Mouse (Mus musculus) retina, postnatal 1 day (tissue): Measurements from ENCODE around the gene Gnb1l.

ENCODE experiments used
- DNase-seq: peaks from one replicate; pipeline ENCODE4 v3.0.0-alpha.2; 2012

Gene Gnb1l

DNA sequence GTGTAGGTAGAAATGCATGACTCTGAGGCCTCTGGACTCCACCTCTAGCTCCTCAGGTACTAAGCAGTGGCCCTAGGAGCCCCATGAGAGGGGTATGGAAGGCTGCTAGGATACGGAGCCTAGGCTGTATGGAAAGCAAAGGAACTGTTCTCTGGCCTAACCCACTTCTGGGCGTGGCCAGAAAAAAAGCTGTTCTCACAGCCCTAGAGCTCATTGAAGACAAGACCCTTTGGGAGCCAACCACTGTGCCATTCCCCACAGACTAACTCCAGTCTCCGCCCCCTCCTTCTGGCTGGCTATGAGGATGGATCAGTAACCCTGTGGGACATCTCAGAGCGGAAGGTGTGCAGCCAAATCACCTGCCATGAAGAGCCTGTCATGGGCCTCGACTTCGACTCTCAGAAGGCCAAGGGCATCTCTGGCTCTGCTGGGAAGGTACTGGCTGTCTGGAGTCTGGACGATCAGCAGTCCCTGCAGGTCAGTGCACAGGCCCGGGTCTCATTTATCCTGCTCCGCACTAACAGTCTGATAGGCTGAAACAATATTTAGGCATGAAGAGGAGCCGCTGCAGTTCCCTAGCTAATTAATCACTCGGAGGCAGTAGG lies 53.7 kb downstream of the Gnb1l start:
- no peak for DNase-seq

DNA sequence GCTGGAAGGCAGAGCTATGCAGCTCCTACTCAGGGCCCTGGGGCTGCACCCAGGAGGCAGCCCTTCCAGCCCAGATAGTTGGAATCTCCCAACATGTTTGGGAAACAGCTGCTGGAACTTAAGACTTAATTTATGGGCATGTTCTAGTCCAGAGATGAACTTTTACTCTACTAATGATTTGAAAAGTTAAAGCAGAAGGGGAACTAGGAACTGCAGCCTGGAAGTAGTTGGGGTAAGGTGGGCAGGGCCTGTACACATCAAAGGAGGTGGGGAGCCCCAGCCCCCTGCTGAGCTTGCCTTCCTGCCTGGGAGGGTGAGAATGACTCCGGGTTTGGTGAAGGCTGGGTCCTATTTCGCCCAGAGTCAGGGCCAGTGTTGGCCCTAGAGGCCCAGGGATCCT lies 56.2 kb downstream of the Gnb1l start:
- no peak for DNase-seq

DNA sequence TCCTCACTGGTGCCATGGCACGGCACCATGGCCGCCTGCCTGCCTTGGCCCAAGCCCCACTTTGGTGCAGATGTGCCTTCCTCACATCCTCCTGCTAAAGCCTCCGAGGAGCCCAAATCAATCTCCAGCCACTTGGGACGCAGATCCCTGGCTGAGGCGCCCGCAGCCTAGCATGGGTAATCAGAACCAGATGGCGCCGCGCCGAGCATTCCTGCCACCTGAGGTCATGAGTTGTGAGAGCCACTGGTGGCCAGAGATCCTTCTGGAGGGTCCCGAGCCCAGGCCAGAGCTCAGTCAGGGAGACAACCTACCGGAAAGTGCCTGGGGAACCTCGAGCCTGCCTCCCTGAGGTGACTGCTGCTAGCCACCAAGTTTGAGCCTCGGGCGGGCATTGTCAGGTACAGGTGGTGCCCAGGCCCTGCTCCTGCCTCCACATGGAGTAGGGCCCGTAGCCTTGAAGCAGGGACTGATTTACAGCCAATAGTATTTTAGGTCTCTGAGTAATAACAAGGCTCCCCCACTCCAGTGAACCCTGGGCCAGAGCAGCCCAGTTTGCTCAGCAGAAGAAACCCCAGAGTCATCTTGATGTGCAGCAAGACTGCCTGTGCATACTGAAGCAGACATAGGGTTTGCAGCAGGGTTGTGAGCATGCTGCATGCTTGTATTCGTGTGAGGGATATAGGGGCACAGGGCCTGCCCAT lies 56.9 kb downstream of the Gnb1l start:
- DNase-seq, result no peak

DNA sequence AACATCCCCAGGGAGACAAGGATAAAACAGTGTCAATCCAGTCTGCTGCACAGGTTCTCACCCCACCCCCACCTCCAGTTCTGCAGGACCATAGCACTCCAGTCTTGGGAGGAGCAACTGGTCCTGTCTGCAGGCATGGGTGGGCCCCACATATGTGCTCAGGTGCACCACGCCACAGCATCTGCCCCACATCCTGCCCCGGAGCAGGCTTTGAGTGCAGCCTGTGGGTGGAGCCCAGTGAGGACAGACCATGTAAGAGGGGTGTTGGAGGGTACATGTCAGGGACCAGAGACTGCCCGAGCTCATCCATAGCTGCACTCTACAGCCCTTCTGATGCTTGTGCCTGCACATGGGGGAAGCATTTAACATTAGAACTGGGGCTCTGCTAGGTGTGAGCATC lies 57.9 kb downstream of the Gnb1l start:
- no peak for DNase-seq

DNA sequence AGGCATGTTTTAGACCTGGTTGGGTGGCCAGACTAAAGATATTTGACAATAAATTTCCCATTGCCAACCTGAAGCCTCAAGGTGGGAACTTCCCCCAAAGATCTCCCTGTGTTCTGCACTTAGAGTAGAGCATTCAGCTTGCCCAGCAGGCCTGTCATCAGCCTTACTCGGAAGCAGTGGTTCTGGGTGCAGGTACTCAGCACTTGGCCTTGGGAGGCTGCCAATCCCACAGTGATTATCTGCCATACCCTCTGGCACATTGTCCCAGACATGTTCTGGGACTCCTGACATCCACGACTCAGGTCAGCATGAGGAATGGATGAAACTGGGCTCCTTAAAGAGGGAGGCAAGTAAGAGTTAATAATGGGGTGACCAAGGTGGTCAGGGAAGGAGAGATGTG lies 66.0 kb downstream of the Gnb1l start:
- no peak for DNase-seq

DNA sequence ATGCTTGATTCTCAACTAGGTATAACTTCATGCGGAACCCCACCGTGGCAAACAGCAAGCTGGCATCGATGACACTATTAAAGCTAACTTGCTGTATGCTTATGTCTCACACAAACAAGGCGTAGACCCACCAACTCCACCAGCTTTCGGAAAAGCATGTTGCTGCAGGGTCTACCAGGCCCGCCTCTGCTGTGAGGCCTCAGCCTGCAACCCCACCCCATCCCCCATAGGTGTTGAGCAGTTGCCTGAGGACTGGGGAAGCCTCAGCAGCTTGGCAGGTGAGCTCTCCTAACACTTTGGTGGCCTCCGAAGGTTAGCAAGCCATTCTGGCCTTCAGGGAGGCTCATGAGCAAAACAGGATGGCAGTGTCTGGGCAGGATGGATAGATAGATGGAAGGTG lies 70.1 kb downstream of the Gnb1l start:
- no peak for DNase-seq

DNA sequence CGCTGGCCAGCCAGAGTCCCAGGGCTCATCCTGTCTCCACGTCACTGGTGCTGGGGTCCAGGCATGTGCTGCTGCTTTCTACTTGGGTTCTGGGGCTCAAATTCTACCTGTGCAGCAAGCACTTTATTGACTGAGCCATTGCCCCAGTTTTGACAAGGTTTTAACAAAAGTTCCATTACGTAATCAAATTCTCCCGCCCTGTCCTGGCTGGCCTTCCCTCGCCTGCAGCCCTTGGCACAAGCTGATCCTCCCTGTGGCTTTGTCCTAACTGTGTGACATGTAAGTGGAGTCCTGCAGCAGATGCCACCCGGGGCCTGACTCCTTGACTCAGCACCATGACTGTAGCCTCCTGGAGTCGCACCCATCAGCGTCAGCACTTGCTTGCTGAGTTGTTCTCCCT lies 75.7 kb downstream of the Gnb1l start:
- DNase-seq, result no peak

DNA sequence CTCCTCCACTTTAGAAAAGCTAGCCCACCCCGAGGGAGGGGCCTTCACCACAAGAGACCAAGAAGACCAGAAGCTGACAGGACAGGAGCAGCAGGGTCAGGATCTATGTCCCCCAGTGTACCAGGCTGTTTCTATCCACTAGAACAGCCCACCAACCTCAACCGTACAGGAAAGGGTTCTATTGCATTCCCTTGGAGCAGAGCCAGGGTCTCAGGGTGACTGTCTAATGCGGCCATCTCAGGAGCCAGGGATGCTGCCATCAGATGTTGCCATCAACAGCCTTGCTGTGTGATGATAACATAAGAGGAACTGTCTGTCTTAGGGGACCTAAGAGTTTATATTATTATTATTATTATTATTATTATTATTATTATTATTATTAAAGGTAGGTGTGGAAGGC lies 78.6 kb downstream of the Gnb1l start:
- no peak for DNase-seq

DNA sequence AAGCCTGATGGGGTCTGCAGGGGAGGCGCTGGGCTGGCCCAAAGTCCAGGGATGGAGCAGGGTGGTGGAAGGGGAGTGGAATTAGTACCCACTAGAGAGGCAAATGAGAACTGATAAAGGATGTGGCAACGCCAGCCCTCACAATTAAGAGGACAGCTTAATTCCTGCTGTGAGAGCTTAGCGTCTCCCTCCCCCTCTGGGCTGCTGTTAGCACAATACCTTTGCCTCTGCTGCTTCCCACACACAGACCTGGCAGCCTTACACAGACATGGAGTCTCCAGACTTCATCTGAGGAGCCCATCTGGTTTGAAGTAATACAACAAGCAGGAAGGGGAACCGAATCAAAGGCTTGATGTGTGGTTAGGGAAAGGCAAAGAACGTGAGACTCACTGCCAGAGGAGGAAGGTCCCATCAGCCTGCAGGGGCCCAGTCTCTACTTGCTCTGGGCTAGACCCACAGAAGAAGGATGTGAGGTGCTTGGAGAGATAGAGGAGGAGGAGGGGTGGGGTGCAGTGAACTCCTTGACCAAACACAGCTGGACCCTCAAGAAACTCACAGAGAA lies 79.2 kb downstream of the Gnb1l start:
- DNase-seq, result peak; percentile 37

DNA sequence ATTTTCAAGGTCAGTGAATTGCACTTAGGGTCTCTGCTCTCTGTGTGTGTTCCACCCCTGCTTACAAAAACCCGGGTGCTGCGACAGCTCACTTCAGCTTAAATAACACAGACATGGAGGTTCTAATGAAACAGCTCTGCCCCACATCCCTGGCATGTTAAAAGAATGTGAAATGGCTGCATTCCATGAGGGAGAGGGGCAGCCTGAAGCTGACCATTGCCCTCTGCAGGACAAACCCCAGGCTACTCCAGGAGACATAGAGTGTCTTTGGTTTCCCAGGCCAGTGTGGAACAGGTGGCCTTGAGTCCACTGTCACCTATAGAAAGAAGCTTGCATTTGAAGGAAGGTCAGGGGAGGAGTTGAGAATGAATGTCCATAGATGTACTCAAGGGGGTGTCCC lies 81.9 kb downstream of the Gnb1l start:
- DNase-seq, result no peak

DNA sequence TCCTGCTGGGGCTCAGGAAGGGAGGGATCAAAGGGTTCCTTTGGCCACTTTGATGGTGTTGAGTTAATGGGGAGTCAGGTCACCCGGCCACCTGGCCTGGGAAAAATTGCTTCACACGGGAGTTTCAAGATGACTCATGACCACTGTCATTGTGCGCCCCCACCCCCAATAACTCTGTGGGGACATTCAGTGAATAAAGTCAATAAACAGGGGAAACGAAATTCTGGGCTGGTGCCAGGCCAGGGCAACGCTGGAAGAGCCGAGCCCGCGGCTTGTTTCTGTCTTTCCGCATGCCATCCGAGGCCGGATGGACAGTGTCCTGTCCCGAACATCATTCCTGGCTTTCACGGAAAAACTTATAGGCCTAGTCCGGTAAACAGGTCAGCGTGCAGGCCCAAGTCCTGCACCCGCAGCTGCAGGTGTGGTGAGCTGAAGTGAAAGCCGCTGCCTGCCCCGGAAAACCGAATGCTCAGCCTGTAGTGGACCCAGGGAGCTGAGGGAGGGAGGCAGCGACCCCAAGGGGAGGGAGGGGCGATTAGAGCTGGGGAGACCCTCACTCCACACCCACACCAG lies 82.6 kb downstream of the Gnb1l start:
- DNase-seq, result no peak

DNA sequence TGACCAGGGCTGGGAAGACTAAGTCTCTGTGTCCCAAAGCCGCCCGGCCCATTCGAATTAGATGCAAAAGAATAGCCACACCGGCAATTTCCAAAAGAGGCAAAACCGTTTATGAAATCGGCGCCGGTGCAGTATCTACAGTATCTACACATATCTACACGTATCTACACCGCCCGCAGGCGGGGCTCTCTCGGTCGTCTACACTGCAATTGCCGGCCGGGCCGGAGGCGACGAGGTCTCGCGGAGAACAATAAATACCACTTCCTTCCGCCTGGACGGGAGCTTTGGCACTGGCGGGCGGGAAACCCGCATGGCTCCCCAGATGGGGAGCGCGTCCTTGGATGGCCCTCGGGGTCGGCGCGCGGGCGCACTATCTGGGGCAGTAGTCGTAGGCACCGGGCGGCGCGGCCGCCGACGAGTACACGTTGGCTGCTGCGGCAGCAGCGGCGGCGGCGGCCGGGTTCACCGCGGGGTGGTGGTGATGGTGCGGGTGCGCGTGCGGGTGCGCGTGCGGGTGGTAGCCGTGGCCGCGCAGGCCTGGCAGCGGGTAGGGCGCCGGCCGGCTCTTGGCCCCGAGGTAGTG lies 83.2 kb downstream of the Gnb1l start:
- peak; percentile 66 for DNase-seq

DNA sequence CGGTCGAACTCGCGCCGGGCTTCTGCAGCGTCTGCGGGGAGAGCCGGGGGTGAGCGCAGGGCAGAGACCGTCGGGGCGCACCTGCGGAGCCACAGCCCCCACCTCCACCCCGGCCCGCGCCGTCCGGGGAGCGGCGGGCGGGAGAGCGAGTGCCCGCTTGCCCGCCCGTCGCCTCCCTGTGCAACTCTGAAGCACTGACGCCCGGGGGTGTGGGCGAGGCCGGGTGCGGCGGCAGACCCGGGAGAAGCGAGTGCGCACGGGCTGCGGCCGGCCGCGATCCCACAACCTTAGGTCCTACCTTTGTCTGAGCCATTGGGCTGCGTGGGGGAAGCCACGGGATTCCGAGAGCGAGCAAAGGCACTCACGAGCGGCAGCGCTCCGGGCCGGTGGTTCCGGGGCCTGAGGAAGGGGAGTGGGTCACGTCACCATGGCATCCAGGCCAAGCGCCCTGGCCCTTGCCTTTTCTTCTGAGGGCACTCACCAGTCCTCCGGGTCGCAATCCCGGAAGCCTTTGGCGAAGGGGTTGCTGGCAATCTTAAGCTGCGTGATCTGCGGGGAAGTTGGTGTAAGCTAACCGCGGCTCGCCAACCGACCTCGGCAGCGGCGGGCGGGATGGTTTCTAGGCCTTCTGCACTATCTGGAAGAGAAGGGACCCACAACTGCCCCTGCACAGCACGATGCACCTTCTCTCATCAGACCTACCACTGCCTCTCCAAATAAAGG lies 84.1 kb downstream of the Gnb1l start:
- no peak for DNase-seq

DNA sequence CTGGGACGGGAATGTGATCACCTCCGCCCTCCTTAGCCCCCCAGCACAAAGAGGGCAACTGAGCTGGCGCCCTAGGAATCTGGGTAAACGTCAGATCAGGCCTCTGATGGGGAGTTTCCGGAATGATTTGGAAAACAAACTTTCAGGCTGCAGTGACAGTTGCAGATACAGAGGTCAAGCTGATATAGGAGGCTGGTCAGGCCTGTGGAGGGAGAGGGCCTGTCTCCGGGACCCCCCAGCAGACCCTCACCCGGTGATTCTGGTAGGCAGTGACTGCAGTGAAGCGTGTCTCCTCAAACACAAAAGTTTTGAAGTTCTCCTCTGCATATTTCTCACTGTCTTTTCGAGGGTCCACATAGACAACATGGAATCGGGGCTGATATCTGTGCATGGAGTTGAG lies 84.7 kb downstream of the Gnb1l start:
- DNase-seq, result no peak

DNA sequence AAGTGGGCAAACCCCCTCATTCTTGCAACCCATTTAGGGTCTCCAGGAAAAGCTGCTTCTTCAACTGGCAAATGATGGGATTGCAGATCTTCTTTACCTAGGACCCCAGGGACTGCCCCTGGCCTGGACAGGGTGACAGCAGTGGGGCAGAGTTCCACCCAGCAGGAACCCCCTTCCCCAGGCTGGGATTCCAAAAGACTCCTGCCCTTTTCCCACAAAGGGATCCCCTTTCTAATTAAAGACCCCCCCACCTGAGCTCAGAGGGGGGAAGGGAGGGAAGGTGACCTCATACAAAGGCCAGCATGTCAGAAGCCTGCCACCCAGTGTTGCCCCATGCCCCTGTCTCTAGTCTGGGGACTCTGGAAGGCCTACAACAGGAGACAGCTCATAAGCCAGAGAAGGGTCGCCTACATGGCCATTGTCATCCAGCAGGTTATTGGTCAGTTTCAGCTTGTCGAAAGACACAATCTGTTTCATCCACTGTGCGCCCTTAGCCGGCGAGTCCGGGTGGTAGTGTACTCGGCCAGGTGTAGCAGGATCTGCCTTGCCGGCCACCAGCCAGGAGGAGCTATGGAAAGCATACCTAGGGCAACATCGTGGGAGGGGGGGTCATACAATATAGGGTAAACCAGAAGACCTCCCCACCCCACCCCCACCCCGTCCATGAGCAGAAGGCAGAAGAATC lies 85.3 kb downstream of the Gnb1l start:
- no peak for DNase-seq

DNA sequence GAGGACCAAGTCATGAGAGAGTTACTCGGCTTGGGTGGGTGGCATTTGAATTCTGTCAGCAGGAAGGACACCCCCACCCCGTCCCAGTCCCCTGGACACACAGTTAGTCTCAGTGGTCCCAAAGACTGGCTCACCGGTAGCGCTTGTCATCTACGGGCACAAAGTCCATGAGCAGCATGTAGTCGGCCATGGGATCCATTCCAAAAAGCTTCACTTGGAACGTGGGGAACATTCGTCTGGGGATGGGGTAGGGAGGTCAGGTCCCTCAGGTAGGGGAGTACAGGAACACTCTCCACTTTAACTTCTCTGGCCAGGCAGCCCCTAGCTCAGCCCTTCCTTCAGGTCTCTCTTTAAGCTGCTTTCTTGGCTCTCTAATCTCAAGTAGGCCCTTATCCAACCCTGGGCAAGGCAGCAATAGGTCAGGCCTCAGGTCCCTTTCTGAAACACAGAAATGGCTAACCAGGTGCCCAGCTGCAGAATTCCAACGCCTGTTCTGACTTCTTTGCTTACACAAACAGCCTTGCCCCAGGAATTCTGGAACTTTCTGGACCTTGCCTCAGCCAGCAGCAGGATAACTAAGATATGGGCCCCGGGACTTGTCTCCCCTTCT lies 86.5 kb downstream of the Gnb1l start:
- DNase-seq, result no peak

DNA sequence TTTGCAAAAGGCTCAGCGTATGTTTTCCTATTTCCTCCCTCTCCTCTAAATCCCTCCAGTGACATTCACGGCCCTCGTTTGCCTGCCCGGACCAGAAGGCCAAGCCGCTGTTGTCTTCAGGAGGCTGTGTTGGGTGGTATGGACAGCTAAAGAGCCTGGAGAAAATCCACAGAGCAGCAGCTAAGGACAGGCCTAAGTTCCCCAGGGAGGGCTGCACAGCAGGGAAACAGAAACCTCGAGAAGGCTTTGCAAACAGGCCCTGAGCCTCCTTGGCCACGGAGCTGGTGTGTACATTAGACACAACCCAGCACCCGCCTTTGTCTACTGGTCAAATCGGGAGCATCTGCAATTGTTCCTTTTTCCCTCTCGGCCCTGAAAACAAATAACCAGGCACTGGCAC lies 87.2 kb downstream of the Gnb1l start:
- DNase-seq, result peak; percentile 30

DNA sequence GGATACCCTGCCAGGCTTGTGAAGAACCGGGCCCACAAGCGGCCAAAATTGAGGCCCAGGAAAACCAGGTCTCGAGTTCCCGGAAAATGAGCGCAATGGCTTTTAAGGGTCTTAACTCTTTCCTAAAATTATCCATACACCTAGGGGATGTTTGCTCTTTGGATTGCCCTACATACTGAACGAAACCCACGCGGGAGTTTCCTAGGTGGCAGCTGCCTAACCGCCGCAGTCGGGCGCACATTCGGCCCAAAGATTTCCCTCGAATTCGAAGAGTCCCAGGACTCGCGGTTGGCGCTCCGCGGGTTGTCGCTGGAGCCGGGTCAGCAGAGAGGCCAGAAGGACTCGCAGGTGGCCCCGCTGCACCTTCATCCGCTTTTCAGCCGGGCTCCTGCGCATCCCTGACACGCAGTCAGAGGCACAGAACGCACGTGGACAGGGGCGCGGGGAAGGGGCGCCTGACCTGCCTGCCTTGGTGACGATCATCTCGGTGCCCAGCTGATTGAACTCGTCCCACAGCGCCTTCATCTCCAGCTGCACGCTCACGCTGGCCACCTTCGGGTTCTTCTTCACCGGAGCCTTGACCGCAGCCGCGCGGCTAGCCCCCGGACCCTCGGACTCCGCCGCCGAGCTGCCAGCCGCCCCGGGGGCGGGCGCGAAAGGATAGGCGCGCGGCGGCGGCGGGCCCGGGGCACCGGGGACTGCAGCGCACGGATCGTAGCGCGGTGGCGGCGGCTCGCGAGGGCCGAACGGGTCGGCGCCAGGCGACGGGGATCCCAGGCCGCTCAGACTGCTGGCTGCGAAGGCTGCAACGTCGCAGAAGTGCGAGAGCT lies 87.8 kb downstream of the Gnb1l start:
- DNase-seq, result peak; percentile 43

DNA sequence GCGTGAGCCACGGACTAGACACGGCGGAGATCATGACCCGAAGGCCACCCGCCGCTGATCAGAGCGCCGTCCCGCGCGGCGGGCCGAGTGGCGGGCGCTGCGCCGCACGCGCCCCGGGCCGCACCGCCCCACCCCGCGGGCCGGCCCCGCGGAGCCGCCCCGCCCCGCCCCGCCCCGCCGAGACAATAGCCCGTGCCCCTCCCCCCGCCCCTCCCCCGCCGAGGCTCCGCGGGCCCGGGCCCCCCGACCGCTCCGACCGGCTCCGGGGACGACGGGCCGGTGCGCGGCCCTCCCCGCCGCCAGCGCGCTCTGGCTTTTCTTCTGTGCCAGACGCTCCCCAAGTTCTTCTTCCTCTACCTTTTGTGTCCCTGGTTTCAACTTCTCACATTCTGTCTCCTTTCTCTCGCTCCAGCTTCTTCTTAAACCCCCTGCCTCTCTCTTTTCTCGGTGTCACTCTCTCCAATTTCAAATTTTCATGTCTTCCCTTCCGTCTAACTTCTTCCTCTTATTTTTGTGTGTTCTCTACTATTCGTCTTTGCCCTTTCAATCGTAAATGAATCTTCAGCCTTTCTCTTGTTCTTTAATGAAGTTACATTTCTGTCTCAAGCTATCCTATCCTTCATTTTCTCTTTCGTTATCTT lies 88.5 kb downstream of the Gnb1l start:
- no peak for DNase-seq

DNA sequence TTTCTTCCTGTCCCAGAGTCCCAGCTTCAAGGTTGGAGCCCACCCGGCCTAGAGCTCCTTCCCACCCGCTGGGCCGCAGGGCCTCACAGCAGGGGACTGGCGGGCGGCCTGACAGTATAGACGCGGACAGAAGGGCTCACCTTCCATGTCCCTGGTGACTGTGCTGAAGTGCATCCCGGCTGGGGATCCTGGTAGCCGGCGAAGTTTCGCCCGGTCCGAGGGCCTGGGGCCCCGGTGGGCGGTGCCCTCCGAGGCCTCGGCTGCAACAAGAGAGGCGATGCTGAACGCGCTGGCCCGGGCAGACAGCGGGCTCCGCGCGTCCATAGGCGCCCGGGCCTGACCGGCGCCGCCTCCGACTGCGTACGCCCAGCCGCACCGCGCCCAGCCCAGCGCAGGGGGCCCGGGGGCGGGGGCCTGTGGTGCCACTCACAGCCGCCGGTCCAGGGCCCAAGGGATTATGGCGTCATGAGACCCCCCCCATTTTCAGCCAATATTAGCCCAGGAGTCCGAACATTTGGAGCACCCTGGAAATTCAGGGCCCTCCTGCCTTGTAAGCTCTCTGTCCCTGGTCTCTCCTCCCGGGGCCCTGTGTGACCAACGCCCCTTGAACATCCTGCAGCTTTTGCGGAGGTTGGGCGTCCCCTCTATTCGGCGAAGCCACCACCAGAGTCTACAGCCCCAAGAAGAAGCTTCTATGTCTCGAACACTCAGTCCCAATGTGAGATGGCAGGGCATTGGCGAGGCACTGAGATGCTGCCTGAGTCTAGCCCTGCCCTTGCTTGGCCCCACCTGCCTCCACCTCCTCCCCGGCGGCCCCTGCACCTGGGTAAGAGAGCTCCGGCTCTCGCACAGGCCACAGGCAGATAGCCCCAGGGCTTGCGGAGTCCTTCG lies 89.6 kb downstream of the Gnb1l start:
- peak; percentile 59 for DNase-seq
